ENCODE assay signal across 11 mouse cellular contexts in genomic region chr13:109425548-109425947, GRCm38 (mm10).
"Had no signal": no experiment of that assay in that cellular context is flagged by ENCODE, and none has a peak within 500 bp of the region (broad histone marks: within the 10 kb centered on the region; RNA-seq: fewer than 3 reads in every experiment).

No protein-coding gene starts in this region.

- H3K4me2 ChIP-seq: liver, embryonic 11.5 days; liver, embryonic 15.5 days; midbrain, embryonic 13.5 days had no signal

- H3K27me3 ChIP-seq: liver, embryonic 15.5 days; midbrain, embryonic 13.5 days had no signal

- H3K27ac ChIP-seq: left cerebral cortex, adult 2 months; limb, embryonic 10.5 days; liver, embryonic 15.5 days; midbrain, embryonic 13.5 days; stomach, postnatal 0 days had no signal

- H3K9me3 ChIP-seq: limb, embryonic 10.5 days; liver, embryonic 15.5 days had no signal

- DNase-seq: lung, adult 2 months; thymus, adult 2 months; thymus, postnatal 25 days had no signal

- H3K4me1 ChIP-seq: limb, embryonic 10.5 days; liver, embryonic 15.5 days; midbrain, embryonic 13.5 days had no signal

- H3K36me3 ChIP-seq: limb, embryonic 10.5 days; liver, embryonic 15.5 days; midbrain, embryonic 13.5 days had no signal

- H3K4me3 ChIP-seq: left cerebral cortex, adult 2 months; limb, embryonic 10.5 days; liver, embryonic 15.5 days; midbrain, embryonic 13.5 days had no signal

- ATAC-seq: intestine, postnatal 0 days; lung, postnatal 0 days; midbrain, embryonic 13.5 days had no signal

- H3K9ac ChIP-seq: liver, embryonic 15.5 days; midbrain, embryonic 13.5 days had no signal
